Mouse (Mus musculus): Measurements from ENCODE around the gene Sv2a.

DNA sequence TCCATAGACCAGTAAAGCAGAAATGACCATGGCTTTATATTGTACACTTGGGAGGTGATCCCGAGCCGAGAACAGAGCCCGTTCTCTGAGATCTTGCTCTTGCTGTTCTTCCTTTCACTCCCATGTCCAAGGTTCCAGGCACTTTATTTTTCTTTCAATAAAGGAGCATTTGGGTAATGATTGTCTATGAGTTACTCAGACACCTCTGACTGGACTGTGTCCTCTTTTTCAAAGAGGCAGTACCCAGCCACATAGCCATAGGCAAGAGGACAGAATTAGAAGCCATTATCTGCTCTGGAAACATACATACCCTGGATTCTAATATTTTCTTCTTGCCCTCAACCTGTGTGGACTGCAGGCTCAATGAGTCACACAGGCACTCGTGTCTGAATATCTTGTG is 21.1 kb upstream of the Sv2a start:
- TF ChIP-seq CTCF (IDR thresholded peaks at IDR 0.05; ENCODE audit: low read depth), result no peak
- no peak for TF ChIP-seq EP300 (IDR thresholded peaks at IDR 0.05; ENCODE audit: low read depth)
